ENCODE assay signal across 7 mouse cellular contexts in genomic region chr4:97844899-97845298, GRCm38 (mm10).
DNase-seq lines count a peak whose midpoint lies in the region; ATAC-seq lines count a peak whose summit lies in the region.

No protein-coding gene starts in this region.

- no peaks in the 10 kb centered on the region for H3K36me3 ChIP-seq in kidney, embryonic 15.5 days
- H3K36me3 ChIP-seq in embryonic facial prominence, embryonic 11.5 days (replicated peaks; ENCODE audit: control insufficient read depth, insufficient read depth, low read depth, low read length), result no peaks in the 10 kb centered on the region
- no peaks in the 10 kb centered on the region for H3K36me3 ChIP-seq in hindbrain, embryonic 13.5 days
- H3K36me3 ChIP-seq in megakaryocyte, embryonic 14.5 days (replicated peaks; ENCODE audit: low read length), result no peaks in the 10 kb centered on the region

- H3K27ac ChIP-seq in kidney, embryonic 15.5 days, result peak overlapping the region; percentile 64
- no peak overlapping the region; the same call in 1 of the 2 replicates for H3K27ac ChIP-seq in embryonic facial prominence, embryonic 11.5 days (replicated peaks; ENCODE audit: low read depth, low read length)
- H3K27ac ChIP-seq in hindbrain, embryonic 13.5 days, result peak overlapping the region; percentile 35

- WGBS in kidney, embryonic 15.5 days, result 44% methylated on average over 6 of the region's 6 CpGs
- 14% methylated on average over 6 of the region's 6 CpGs for WGBS in embryonic facial prominence, embryonic 11.5 days
- 31% methylated on average over 6 of the region's 6 CpGs for WGBS in hindbrain, embryonic 13.5 days

- peaks cover 29% of the 10 kb centered on the region for H3K27me3 ChIP-seq in kidney, embryonic 15.5 days
- H3K27me3 ChIP-seq in embryonic facial prominence, embryonic 11.5 days (ENCODE audit: control insufficient read depth, insufficient read depth, low read length), result no peaks in the 10 kb centered on the region
- H3K27me3 ChIP-seq in hindbrain, embryonic 13.5 days, result no peaks in the 10 kb centered on the region
- peaks cover 38% of the 10 kb centered on the region for H3K27me3 ChIP-seq in megakaryocyte, embryonic 14.5 days (replicated peaks)

- no peaks in the 10 kb centered on the region for H3K9me3 ChIP-seq in kidney, embryonic 15.5 days (replicated peaks)
- H3K9me3 ChIP-seq in embryonic facial prominence, embryonic 11.5 days (replicated peaks; ENCODE audit: control insufficient read depth, low read length), result no peaks in the 10 kb centered on the region
- no peaks in the 10 kb centered on the region for H3K9me3 ChIP-seq in hindbrain, embryonic 13.5 days
- no peaks in the 10 kb centered on the region for H3K9me3 ChIP-seq in megakaryocyte, embryonic 14.5 days

- no peak overlapping the region for H3K4me3 ChIP-seq in kidney, embryonic 15.5 days (replicated peaks)
- no peak overlapping the region for H3K4me3 ChIP-seq in embryonic facial prominence, embryonic 11.5 days (ENCODE audit: low read depth, low read length)
- no peak overlapping the region for H3K4me3 ChIP-seq in hindbrain, embryonic 13.5 days
- peak overlapping the region; percentile 67 for H3K4me3 ChIP-seq in megakaryocyte, embryonic 14.5 days (replicated peaks)

- H3K4me1 ChIP-seq in kidney, embryonic 15.5 days, result peaks cover 17% of the 10 kb centered on the region
- peaks cover 4% of the 10 kb centered on the region for H3K4me1 ChIP-seq in embryonic facial prominence, embryonic 11.5 days (ENCODE audit: control insufficient read depth, insufficient read depth, low read length)
- H3K4me1 ChIP-seq in hindbrain, embryonic 13.5 days (replicated peaks), result peaks cover 37% of the 10 kb centered on the region
- H3K4me1 ChIP-seq in megakaryocyte, embryonic 14.5 days, result peaks cover 12% of the 10 kb centered on the region

- peak; percentile 41; the same call in 1 of the 2 replicates for ATAC-seq in kidney, embryonic 15.5 days (replicated peaks; ENCODE audit: low FRiP score)
- no peak for ATAC-seq in embryonic facial prominence, embryonic 11.5 days (replicated peaks; ENCODE audit: insufficient number of reproducible peaks, low FRiP score, low TSS enrichment, low read depth)
- ATAC-seq in hindbrain, embryonic 13.5 days (ENCODE audit: low FRiP score), result no peak

- DNase-seq in kidney, postnatal 25 days, result no peak
- DNase-seq in embryonic facial prominence, embryonic 11.5 days (ENCODE audit: low spot score), result peak; percentile 77
- DNase-seq in retina, postnatal 1 day, result no peak
- no peak for DNase-seq in cerebellum, adult 9-11 months

- peak overlapping the region; percentile 13; the same call in 1 of the 2 replicates for H3K4me2 ChIP-seq in kidney, embryonic 15.5 days
- peak overlapping the region; percentile 7; the same call in 1 of the 2 replicates for H3K4me2 ChIP-seq in embryonic facial prominence, embryonic 11.5 days (ENCODE audit: low read depth, low read length)
- 0 out of 2 replicates have a peak overlapping the region, but pooled peaks have one; percentile 4 for H3K4me2 ChIP-seq in hindbrain, embryonic 13.5 days

- H3K9ac ChIP-seq in kidney, embryonic 15.5 days, result no peak overlapping the region
- H3K9ac ChIP-seq in embryonic facial prominence, embryonic 11.5 days (replicated peaks; ENCODE audit: low read length), result no peak overlapping the region
- no peak overlapping the region for H3K9ac ChIP-seq in hindbrain, embryonic 13.5 days
